Comparison of ENCODE assay signal across 8 mouse cellular contexts in the genomic region with DNA sequence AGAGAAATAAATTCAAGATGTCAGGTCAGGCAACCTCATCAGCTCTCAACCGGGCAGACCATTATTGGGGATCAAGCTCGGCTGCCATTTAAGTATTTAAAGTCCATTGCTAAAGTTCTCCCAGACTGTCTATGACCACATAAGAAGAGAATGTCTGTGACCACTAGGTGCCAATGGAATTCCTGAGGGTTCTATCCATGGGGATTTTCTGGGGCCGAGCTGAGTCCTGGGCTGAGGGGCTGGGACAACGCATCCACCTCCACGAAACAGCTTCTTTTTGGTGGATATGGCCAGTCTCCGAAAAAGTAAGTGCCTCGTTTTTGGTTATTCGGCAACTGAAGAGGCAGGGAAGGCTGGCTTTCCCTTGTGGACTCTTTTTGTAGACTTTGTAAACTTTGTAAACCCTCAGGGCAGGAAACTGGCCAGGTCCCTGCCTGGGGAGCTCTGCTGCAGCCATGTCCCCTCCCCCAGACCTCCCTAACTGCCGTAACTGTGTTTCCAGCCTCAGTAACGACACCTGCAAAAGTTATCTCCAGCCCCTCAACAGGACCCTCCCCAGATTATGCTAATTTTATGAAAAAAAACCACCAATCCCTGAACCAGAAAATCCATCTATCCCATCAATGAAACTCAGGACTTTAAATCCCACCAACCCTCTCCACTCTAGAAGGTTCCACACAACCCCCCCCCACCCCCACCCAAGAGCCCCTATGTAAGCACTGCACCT. TPM values are rescaled to one million over a fixed set of nuclear protein-coding genes. Genes with fewer than 3 reads are reported as not detected.
DNase-seq lines count a peak whose midpoint lies in the region; ATAC-seq and TF ChIP-seq lines count a peak whose summit lies in the region.

A gene (plus strand): TSS at position 200 of the 727 bp plus-strand sequence.

- no peaks in the 10 kb centered on the region for H3K9me3 ChIP-seq in heart, embryonic 12.5 days (replicated peaks)
- H3K9me3 ChIP-seq in midbrain, embryonic 16.5 days (replicated peaks; ENCODE audit: control insufficient read depth, low read length, poor library complexity, severe bottlenecking): no peaks in the 10 kb centered on the region

- no peak within 1 kb of the TSS for H3K27ac ChIP-seq in cortical plate, adult 2 months (ENCODE audit: insufficient read depth, low read length)
- H3K27ac ChIP-seq in heart, embryonic 12.5 days (ENCODE audit: poor library complexity, severe bottlenecking): no peak within 1 kb of the TSS
- no peak within 1 kb of the TSS for H3K27ac ChIP-seq in midbrain, embryonic 16.5 days (ENCODE audit: low read length)

- H3K27me3 ChIP-seq in heart, embryonic 12.5 days (replicated peaks): no peaks in the 10 kb centered on the region
- H3K27me3 ChIP-seq in midbrain, embryonic 16.5 days (ENCODE audit: control insufficient read depth, insufficient read depth, low read depth, low read length): no peaks in the 10 kb centered on the region

- DNase-seq in lung, adult 2 months: no peak
- DNase-seq in lung, postnatal 14 days: no peak
- DNase-seq in left cerebral cortex, postnatal 10 days (ENCODE audit: extremely low spot score in 1 of 2, low spot score in 2 of 2): no peak
- no peak for DNase-seq in embryo, embryonic 11 days
- DNase-seq in kidney, postnatal 14 days: no peak

- TF ChIP-seq CTCF in lung, adult 2 months (IDR thresholded peaks at IDR 0.05; ENCODE audit: insufficient read depth, low read length): no peak
- TF ChIP-seq CTCF in cortical plate, adult 2 months (IDR thresholded peaks at IDR 0.05; ENCODE audit: extremely low read depth, insufficient read depth, low read length): no peak

- no peak within 1 kb of the TSS for H3K9ac ChIP-seq in heart, embryonic 12.5 days
- no peak within 1 kb of the TSS for H3K9ac ChIP-seq in midbrain, embryonic 16.5 days (ENCODE audit: low read depth, low read length)

- no peak within 1 kb of the TSS for H3K4me3 ChIP-seq in lung, adult 2 months (replicated peaks; ENCODE audit: extremely low read depth, low read depth, low read length)
- H3K4me3 ChIP-seq in cortical plate, adult 2 months (ENCODE audit: insufficient read depth, low read length): no peak within 1 kb of the TSS
- no peak within 1 kb of the TSS for H3K4me3 ChIP-seq in heart, embryonic 12.5 days
- H3K4me3 ChIP-seq in midbrain, embryonic 16.5 days (ENCODE audit: low read depth, low read length): no peak within 1 kb of the TSS

- H3K36me3 ChIP-seq in heart, embryonic 12.5 days: peaks cover 5% of the 10 kb centered on the region
- no peaks in the 10 kb centered on the region for H3K36me3 ChIP-seq in midbrain, embryonic 16.5 days (ENCODE audit: control insufficient read depth, insufficient read depth, low read length)

- intact Hi-C loops in left cerebral cortex, postnatal 10 days (cut with DNase I): no loop called here

- WGBS in lung, adult 2 months: 65% methylated on average over 10 of the region's 10 CpGs
- 71% methylated on average over 10 of the region's 10 CpGs for WGBS in heart, embryonic 12.5 days
- WGBS in midbrain, embryonic 16.5 days: 86% methylated on average over 10 of the region's 10 CpGs

- no peaks in the 10 kb centered on the region for H3K4me1 ChIP-seq in lung, adult 2 months (ENCODE audit: control insufficient read depth, insufficient read depth, low read length)
- no peaks in the 10 kb centered on the region for H3K4me1 ChIP-seq in cortical plate, adult 2 months (ENCODE audit: control insufficient read depth, insufficient read depth, low read length)
- H3K4me1 ChIP-seq in heart, embryonic 12.5 days (replicated peaks): peaks cover 18% of the 10 kb centered on the region
- H3K4me1 ChIP-seq in midbrain, embryonic 16.5 days (ENCODE audit: control insufficient read depth, insufficient read depth, low read length): no peaks in the 10 kb centered on the region

- H3K4me2 ChIP-seq in heart, embryonic 12.5 days: no peak within 1 kb of the TSS
- no peak within 1 kb of the TSS for H3K4me2 ChIP-seq in midbrain, embryonic 16.5 days (ENCODE audit: low read length)

- no peak for TF ChIP-seq POLR2A in lung, adult 2 months (IDR thresholded peaks at IDR 0.05; ENCODE audit: borderline replicate concordance, extremely low read depth, low read depth, low read length)
- no peak for TF ChIP-seq POLR2A in cortical plate, adult 2 months (IDR thresholded peaks at IDR 0.05; ENCODE audit: extremely low read depth, insufficient read depth, low read length)

- ATAC-seq in heart, embryonic 12.5 days (ENCODE audit: insufficient number of reproducible peaks, low FRiP score): no peak
- no peak for ATAC-seq in midbrain, embryonic 16.5 days

RNA-seq across cellular contexts. Expression of the gene that starts here (rescaled TPM):
- 25.9 and 41.7 TPM in 2 replicates for polyA plus RNA-seq in lung, adult 2 months (2012; rRNA removed)
- 127 and 129 TPM in 2 replicates for polyA plus RNA-seq in cortical plate, adult 2 months (2012; rRNA removed)
- 298 and 308 TPM in 2 replicates for polyA plus RNA-seq in heart, embryonic 12.5 days (2016; fragmentation: Nextera tagmentation; extraction: Ambion mirVana)
- total RNA-seq in left cerebral cortex, postnatal 10 days (2021): 100 to 1,000 TPM; 151 to 158 TPM
- 401 and 405 TPM in 2 replicates for polyA plus RNA-seq in midbrain, embryonic 16.5 days (2015; fragmentation: Nextera tagmentation; extraction: Ambion mirVana)
